Mouse (Mus musculus) liver, postnatal 0 days (tissue): Measurements from ENCODE around the gene Ddx4.

Experiments
- CTCF ChIP-seq: sonication (generic); IDR thresholded peaks from 2 replicates; pipeline ENCODE4 v1.5.1; 2016; ENCODE audit warnings: antibody characterized with exemption, low read depth
- EP300 ChIP-seq: IDR thresholded peaks from 2 replicates; pipeline ENCODE4 v1.6.1; 2016; ENCODE audit warnings: antibody characterized with exemption, low read depth, mild to moderate bottlenecking

DNA sequence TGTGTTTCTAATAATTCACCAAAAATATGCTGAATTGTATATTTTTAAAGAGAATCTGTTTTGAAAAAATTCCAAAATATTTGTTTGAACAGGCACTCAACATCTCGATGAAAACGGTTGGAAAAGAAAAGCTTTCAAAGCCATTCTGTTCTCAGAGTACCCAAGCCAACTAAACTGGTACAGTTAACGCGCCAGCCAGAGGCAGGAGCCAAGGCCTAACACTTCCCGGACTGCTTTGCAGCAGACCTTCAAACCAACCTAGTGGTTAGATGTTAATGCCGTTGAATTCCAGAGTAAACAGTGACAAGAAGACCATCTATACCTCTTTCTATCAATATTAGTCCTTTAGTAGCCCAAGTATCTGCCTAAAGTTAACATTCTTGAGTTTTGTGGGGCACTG is 31.7 kb upstream of the Ddx4 start:
- TF ChIP-seq CTCF (no peak), EP300 (no peak)
